Mouse (Mus musculus) heart, embryonic 10.5 days (tissue): ENCODE results near the gene Cadps. TPM values are rescaled to one million over a fixed set of nuclear protein-coding genes. Genes with fewer than 3 reads are reported as not detected.
A peak's percentile ranks its signal among the peaks of the same experiment; 100 is the strongest.

ENCODE experiments used
- DNase-seq: peaks from one replicate; pipeline ENCODE4 v3.0.0-alpha.2; 2017; ENCODE audit warnings: low spot score
- H3K27ac ChIP-seq: fragments of 300-500 bp; sonication (generic); 2 replicates; pipeline ENCODE4 v1.5.1; 2016; ENCODE audit warnings: mild to moderate bottlenecking
- H3K27me3 ChIP-seq: fragments of 300-500 bp; sonication (generic); 2 replicates; pipeline ENCODE4 v1.6.1; 2016; ENCODE audit warnings: mild to moderate bottlenecking; ENCODE audit not compliant: poor library complexity, insufficient read depth, severe bottlenecking
- H3K36me3 ChIP-seq: fragments of 300-500 bp; sonication (generic); 2 replicates; pipeline ENCODE4 v1.6.1; 2016; ENCODE audit warnings: mild to moderate bottlenecking, moderate library complexity
- H3K4me1 ChIP-seq: fragments of 300-500 bp; sonication (generic); 2 replicates; pipeline ENCODE4 v1.6.1; 2016; ENCODE audit warnings: mild to moderate bottlenecking
- H3K4me3 ChIP-seq: fragments of 300-500 bp; sonication (generic); 2 replicates; pipeline ENCODE4 v1.5.1; 2016; ENCODE audit warnings: mild to moderate bottlenecking, moderate library complexity
- H3K9me3 ChIP-seq: fragments of 300-500 bp; sonication (generic); 2 replicates; pipeline ENCODE4 v1.6.1; 2016; ENCODE audit warnings: mild to moderate bottlenecking, moderate library complexity
- WGBS: fragments of 180-500 bp; shearing (Covaris S2); methylation state at CpG from one replicate; pipeline ENCODE4 v1.1.7; 2016; 5-methylcytosine and 5-hydroxymethylcytosine counted together
- polyA plus RNA-seq: library from polyadenylated mRNA; unstranded; fragments of >200 nt; fragmentation: Nextera tagmentation; extraction: Ambion mirVana; gene quantifications from 2 replicates; pipeline ENCODE4 v1.2.1, GENCODE M21; 2016

Gene Cadps
- polyA plus RNA-seq, 1 experiment from 2014 or later = 0.65 TPM

GRCm38 (mm10) chr14:12812072-12812471 lies 10.8 kb downstream of the Cadps start:
- 80% methylated on average over 3 of the region's 3 CpGs for WGBS
- Histone ChIP-seq H3K27me3 (no peaks in the 10 kb centered on the region), H3K27ac (no peak overlapping the region), H3K36me3 (no peaks in the 10 kb centered on the region), H3K4me1 (no peaks in the 10 kb centered on the region), H3K9me3 (no peaks in the 10 kb centered on the region), H3K4me3 (no peak overlapping the region)
- DNase-seq = no peak

- DNase-seq = peak; percentile 76
- H3K4me3 ChIP-seq = no peak overlapping the region
- peak overlapping the region; percentile 17; the same call in 1 of the 2 replicates for H3K27ac ChIP-seq
- no peaks in the 10 kb centered on the region for H3K27me3 ChIP-seq
- no peaks in the 10 kb centered on the region for H3K9me3 ChIP-seq
- no peaks in the 10 kb centered on the region for H3K36me3 ChIP-seq
- H3K4me1 ChIP-seq = no peaks in the 10 kb centered on the region; the same call in 1 of the 2 replicates
- 30% methylated on average over 1 of the region's 1 CpGs for WGBS
Measured at GRCm38 (mm10) chr14:12802995-12803394, 19.9 kb downstream of the Cadps start.

- no peaks in the 10 kb centered on the region for H3K9me3 ChIP-seq
- no peaks in the 10 kb centered on the region for H3K36me3 ChIP-seq
- no peak for DNase-seq
- no peaks in the 10 kb centered on the region; the same call in 1 of the 2 replicates for H3K4me1 ChIP-seq
- no peaks in the 10 kb centered on the region for H3K27me3 ChIP-seq
- H3K27ac ChIP-seq = no peak overlapping the region
- no peak overlapping the region for H3K4me3 ChIP-seq
- WGBS = 79% methylated on average over 2 of the region's 2 CpGs
Measured at GRCm38 (mm10) chr14:12801100-12801499, 21.8 kb downstream of the Cadps start.

- no peaks in the 10 kb centered on the region for H3K9me3 ChIP-seq
- H3K4me3 ChIP-seq = no peak overlapping the region
- no peaks in the 10 kb centered on the region for H3K27me3 ChIP-seq
- no peak for DNase-seq
- no peaks in the 10 kb centered on the region for H3K36me3 ChIP-seq
- no peaks in the 10 kb centered on the region; the same call in 1 of the 2 replicates for H3K4me1 ChIP-seq
- no peak overlapping the region for H3K27ac ChIP-seq
Measured at GRCm38 (mm10) chr14:12798926-12799325, 24.0 kb downstream of the Cadps start.

GRCm38 (mm10) chr14:12784296-12784695 lies 38.6 kb downstream of the Cadps start:
- H3K27ac ChIP-seq = no peak overlapping the region
- no peaks in the 10 kb centered on the region for H3K9me3 ChIP-seq
- H3K4me3 ChIP-seq = no peak overlapping the region
- H3K36me3 ChIP-seq = no peaks in the 10 kb centered on the region
- H3K27me3 ChIP-seq = no peaks in the 10 kb centered on the region
- no peak for DNase-seq
- no peaks in the 10 kb centered on the region for H3K4me1 ChIP-seq
- 65% methylated on average over 1 of the region's 1 CpGs for WGBS

- Histone ChIP-seq H3K9me3 (no peaks in the 10 kb centered on the region), H3K27ac (no peak overlapping the region), H3K4me1 (no peaks in the 10 kb centered on the region), H3K4me3 (no peak overlapping the region), H3K36me3 (no peaks in the 10 kb centered on the region), H3K27me3 (no peaks in the 10 kb centered on the region)
- WGBS = 82% methylated on average over 1 of the region's 1 CpGs
- DNase-seq = no peak
Measured at GRCm38 (mm10) chr14:12780016-12780415, 42.9 kb downstream of the Cadps start.

GRCm38 (mm10) chr14:12777990-12778389 lies 44.9 kb downstream of the Cadps start:
- DNase-seq = no peak
- no peaks in the 10 kb centered on the region for H3K27me3 ChIP-seq
- H3K4me3 ChIP-seq = no peak overlapping the region
- H3K36me3 ChIP-seq = no peaks in the 10 kb centered on the region
- WGBS = 77% methylated on average over 4 of the region's 4 CpGs
- no peaks in the 10 kb centered on the region for H3K4me1 ChIP-seq
- no peaks in the 10 kb centered on the region for H3K9me3 ChIP-seq
- no peak overlapping the region for H3K27ac ChIP-seq

- Histone ChIP-seq H3K4me1 (no peaks in the 10 kb centered on the region), H3K9me3 (no peaks in the 10 kb centered on the region), H3K27me3 (no peaks in the 10 kb centered on the region), H3K27ac (no peak overlapping the region), H3K36me3 (no peaks in the 10 kb centered on the region), H3K4me3 (no peak overlapping the region)
- no peak for DNase-seq
- 74% methylated on average over 1 of the region's 1 CpGs for WGBS
Measured at GRCm38 (mm10) chr14:12768870-12769269, 54.0 kb downstream of the Cadps start.

GRCm38 (mm10) chr14:12753237-12753636 lies 69.6 kb downstream of the Cadps start:
- no peaks in the 10 kb centered on the region for H3K9me3 ChIP-seq
- no peaks in the 10 kb centered on the region for H3K36me3 ChIP-seq
- no peaks in the 10 kb centered on the region for H3K27me3 ChIP-seq
- 85% methylated on average over 4 of the region's 4 CpGs for WGBS
- H3K4me1 ChIP-seq = no peaks in the 10 kb centered on the region
- no peak overlapping the region for H3K27ac ChIP-seq
- no peak for DNase-seq
- no peak overlapping the region for H3K4me3 ChIP-seq

- Histone ChIP-seq H3K27ac (no peak overlapping the region), H3K9me3 (no peaks in the 10 kb centered on the region), H3K27me3 (no peaks in the 10 kb centered on the region), H3K36me3 (no peaks in the 10 kb centered on the region), H3K4me1 (no peaks in the 10 kb centered on the region), H3K4me3 (no peak overlapping the region)
- WGBS = 74% methylated on average over 1 of the region's 1 CpGs
- no peak for DNase-seq
Measured at GRCm38 (mm10) chr14:12751821-12752220, 71.1 kb downstream of the Cadps start.

GRCm38 (mm10) chr14:12730979-12731378 lies 91.9 kb downstream of the Cadps start:
- Histone ChIP-seq H3K27me3 (no peaks in the 10 kb centered on the region), H3K27ac (no peak overlapping the region), H3K36me3 (no peaks in the 10 kb centered on the region), H3K4me3 (no peak overlapping the region), H3K9me3 (no peaks in the 10 kb centered on the region), H3K4me1 (no peaks in the 10 kb centered on the region)
- DNase-seq = no peak
- WGBS = 74% methylated on average over 2 of the region's 2 CpGs

GRCm38 (mm10) chr14:12722452-12723194 lies 100.3 kb downstream of the Cadps start:
- 88% methylated on average over 1 of the region's 1 CpGs for WGBS
- no peak overlapping the region for H3K4me3 ChIP-seq
- no peaks in the 10 kb centered on the region for H3K27me3 ChIP-seq
- H3K4me1 ChIP-seq = no peaks in the 10 kb centered on the region
- DNase-seq = no peak
- H3K36me3 ChIP-seq = no peaks in the 10 kb centered on the region
- H3K27ac ChIP-seq = no peak overlapping the region
- H3K9me3 ChIP-seq = no peaks in the 10 kb centered on the region

GRCm38 (mm10) chr14:12718766-12719165 lies 104.1 kb downstream of the Cadps start:
- no peaks in the 10 kb centered on the region for H3K9me3 ChIP-seq
- no peak for DNase-seq
- no peaks in the 10 kb centered on the region for H3K36me3 ChIP-seq
- H3K27ac ChIP-seq = no peak overlapping the region
- H3K27me3 ChIP-seq = no peaks in the 10 kb centered on the region
- no peaks in the 10 kb centered on the region for H3K4me1 ChIP-seq
- WGBS = 70% methylated on average over 3 of the region's 3 CpGs
- no peak overlapping the region for H3K4me3 ChIP-seq
